Mouse (Mus musculus) embryonic facial prominence, embryonic 14.5 days (tissue): Measurements from ENCODE around the gene Tmc1. TPM values are rescaled to one million over a fixed set of nuclear protein-coding genes. Genes with fewer than 3 reads are reported as not detected.
A peak's percentile ranks its signal among the peaks of the same experiment; 100 is the strongest.

Source experiments
- ATAC-seq: fragments of 200-750 bp; cut with Nextera tagmentation; 2 replicates; pipeline ENCODE4 v1.8.0; 2017; ENCODE audit warnings: low read depth, moderate number of reproducible peaks, moderate TSS enrichment
- DNase-seq: peaks from one replicate; pipeline ENCODE4 v3.0.0-alpha.2; 2015; ENCODE audit warnings: low spot score
- H3K27ac ChIP-seq: fragments of 300-500 bp; sonication (generic); replicated peaks from 2 replicates; pipeline ENCODE4 v1.5.1; 2014; ENCODE audit warnings: low read depth, mild to moderate bottlenecking, low read length, moderate library complexity
- H3K27me3 ChIP-seq: fragments of 300-500 bp; sonication (generic); replicated peaks from 2 replicates; pipeline ENCODE4 v1.6.1; 2014; ENCODE audit warnings: low read length; ENCODE audit not compliant: control insufficient read depth, insufficient read depth
- H3K36me3 ChIP-seq: fragments of 300-500 bp; sonication (generic); 2 replicates; pipeline ENCODE4 v1.6.1; 2014; ENCODE audit warnings: low read length, mixed read lengths; ENCODE audit not compliant: control insufficient read depth, insufficient read depth
- H3K4me1 ChIP-seq: fragments of 300-500 bp; sonication (generic); 2 replicates; pipeline ENCODE4 v1.6.1; 2014; ENCODE audit warnings: antibody characterized with exemption, low read length; ENCODE audit not compliant: control insufficient read depth, insufficient read depth
- H3K4me2 ChIP-seq: fragments of 300-500 bp; sonication (generic); 2 replicates; pipeline ENCODE4 v1.6.1; 2014; ENCODE audit warnings: low read depth, mild to moderate bottlenecking, low read length, moderate library complexity, mixed read lengths
- H3K4me3 ChIP-seq: fragments of 300-500 bp; sonication (generic); 2 replicates; pipeline ENCODE4 v1.5.1; 2014; ENCODE audit warnings: low read depth, mild to moderate bottlenecking, low read length
- H3K9ac ChIP-seq: fragments of 300-500 bp; sonication (generic); 2 replicates; pipeline ENCODE4 v1.6.1; 2014; ENCODE audit warnings: low read depth, mild to moderate bottlenecking, low read length, moderate library complexity, mixed read lengths
- H3K9me3 ChIP-seq: fragments of 300-500 bp; sonication (generic); 2 replicates; pipeline ENCODE4 v1.6.1; 2016; ENCODE audit warnings: low read length; ENCODE audit not compliant: control insufficient read depth
- WGBS: fragments of 180-500 bp; shearing (Covaris S2); extraction: QIAGEN DNeasy Blood & Tissue Kit; methylation state at CpG from one replicate; pipeline ENCODE4 v1.1.7; 2014; 5-methylcytosine and 5-hydroxymethylcytosine counted together
- polyA plus RNA-seq: library from polyadenylated mRNA; unstranded; fragments of >200 nt; fragmentation: Nextera tagmentation; extraction: Ambion mirVana; gene quantifications from 2 replicates; pipeline ENCODE4 v1.2.1, GENCODE M21; 2014

Gene Tmc1
- polyA plus RNA-seq, result 0.11 and 0.16 TPM in 2 replicates

- DNase-seq (no peak), ATAC-seq (no peak)
- Histone ChIP-seq H3K27me3 (no peaks in the 10 kb centered on the region), H3K36me3 (no peaks in the 10 kb centered on the region), H3K27ac (no peak within 1 kb of the TSS; the same call in 1 of the 2 replicates), H3K4me1 (no peaks in the 10 kb centered on the region), H3K9me3 (peaks cover 17% of the 10 kb centered on the region; the same call in 1 of the 2 replicates), H3K4me3 (no peak within 1 kb of the TSS), H3K9ac (no peak within 1 kb of the TSS), H3K4me2 (no peak within 1 kb of the TSS)
- WGBS, result 69% methylated on average over 6 of the region's 6 CpGs
Measured at GRCm38 (mm10) chr19:20953874-20954273, at the start of gene Tmc1. TSS of gene Tmc1 (minus strand) at chr19:20954202.

GRCm38 (mm10) chr19:21001552-21001951 lies 47.5 kb upstream of the Tmc1 start:
- H3K4me3 ChIP-seq, result no peak overlapping the region
- no peaks in the 10 kb centered on the region for H3K36me3 ChIP-seq
- DNase-seq (no peak), ATAC-seq (no peak)
- no peak overlapping the region for H3K27ac ChIP-seq
- no peaks in the 10 kb centered on the region for H3K27me3 ChIP-seq
- H3K4me1 ChIP-seq, result no peaks in the 10 kb centered on the region
- no peaks in the 10 kb centered on the region for H3K9me3 ChIP-seq
- H3K4me2 ChIP-seq, result no peak overlapping the region
- H3K9ac ChIP-seq, result no peak overlapping the region

DNA sequence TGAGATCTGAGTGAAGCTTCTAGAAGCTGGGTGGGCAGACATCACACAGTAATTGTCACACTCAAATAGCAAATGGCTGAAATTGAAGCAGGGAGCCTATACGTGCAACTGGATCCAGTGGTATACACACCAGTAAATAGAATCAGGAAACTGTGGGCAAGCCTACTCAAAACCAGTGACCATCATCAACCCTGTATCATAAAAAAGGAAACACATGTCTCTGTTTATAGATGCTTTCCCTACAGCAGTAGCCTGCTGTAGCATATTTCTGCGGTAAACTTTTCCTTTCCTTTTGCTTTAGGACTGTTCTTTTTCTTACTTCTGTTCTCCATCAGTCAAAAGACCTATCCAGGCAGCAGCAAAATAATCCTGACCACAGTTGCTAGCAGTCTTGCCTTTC lies 25.2 kb upstream of the Tmc1 start:
- WGBS, result 63% methylated on average over 2 of the region's 2 CpGs
- Histone ChIP-seq H3K4me2 (no peak overlapping the region), H3K9me3 (no peaks in the 10 kb centered on the region), H3K4me1 (no peaks in the 10 kb centered on the region), H3K4me3 (no peak overlapping the region), H3K9ac (no peak overlapping the region), H3K27me3 (no peaks in the 10 kb centered on the region), H3K27ac (no peak overlapping the region), H3K36me3 (no peaks in the 10 kb centered on the region)
- DNase-seq (no peak), ATAC-seq (no peak)

GRCm38 (mm10) chr19:20978148-20978547 lies 24.1 kb upstream of the Tmc1 start:
- Histone ChIP-seq H3K27ac (no peak overlapping the region), H3K9ac (no peak overlapping the region), H3K4me3 (no peak overlapping the region), H3K4me1 (no peaks in the 10 kb centered on the region), H3K36me3 (no peaks in the 10 kb centered on the region), H3K27me3 (no peaks in the 10 kb centered on the region), H3K9me3 (no peaks in the 10 kb centered on the region), H3K4me2 (no peak overlapping the region)
- 5% methylated on average over 1 of the region's 1 CpGs for WGBS
- DNase-seq, result peak; percentile 65
- no peak for ATAC-seq

GRCm38 (mm10) chr19:20971926-20972325 lies 17.9 kb upstream of the Tmc1 start:
- DNase-seq, result no peak
- WGBS, result 87% methylated on average over 1 of the region's 1 CpGs
- H3K27me3 ChIP-seq, result no peaks in the 10 kb centered on the region
- no peak overlapping the region for H3K4me2 ChIP-seq
- H3K4me1 ChIP-seq, result no peaks in the 10 kb centered on the region
- H3K27ac ChIP-seq, result no peak overlapping the region
- no peak for ATAC-seq
- H3K9me3 ChIP-seq, result no peaks in the 10 kb centered on the region
- H3K4me3 ChIP-seq, result no peak overlapping the region
- H3K36me3 ChIP-seq, result no peaks in the 10 kb centered on the region
- H3K9ac ChIP-seq, result no peak overlapping the region

GRCm38 (mm10) chr19:20954815-20955214 lies 813 bp upstream of the Tmc1 start:
- DNase-seq (no peak), ATAC-seq (no peak)
- Histone ChIP-seq H3K27me3 (no peaks in the 10 kb centered on the region), H3K4me1 (no peaks in the 10 kb centered on the region), H3K36me3 (no peaks in the 10 kb centered on the region), H3K27ac (no peak overlapping the region; the same call in 1 of the 2 replicates), H3K9ac (no peak overlapping the region), H3K4me2 (no peak overlapping the region), H3K9me3 (peaks cover 17% of the 10 kb centered on the region; the same call in 1 of the 2 replicates), H3K4me3 (no peak overlapping the region)
- 74% methylated on average over 5 of the region's 5 CpGs for WGBS

- H3K27ac ChIP-seq, result no peak overlapping the region
- H3K36me3 ChIP-seq, result no peaks in the 10 kb centered on the region
- no peak for ATAC-seq
- H3K9ac ChIP-seq, result no peak overlapping the region
- H3K9me3 ChIP-seq, result no peaks in the 10 kb centered on the region
- DNase-seq, result no peak
- no peaks in the 10 kb centered on the region for H3K27me3 ChIP-seq
- H3K4me3 ChIP-seq, result no peak overlapping the region
- WGBS, result 36% methylated on average over 4 of the region's 4 CpGs
- H3K4me1 ChIP-seq, result no peaks in the 10 kb centered on the region
- H3K4me2 ChIP-seq, result no peak overlapping the region
Measured at GRCm38 (mm10) chr19:20944446-20944845, 9.6 kb downstream of the Tmc1 start.

DNA sequence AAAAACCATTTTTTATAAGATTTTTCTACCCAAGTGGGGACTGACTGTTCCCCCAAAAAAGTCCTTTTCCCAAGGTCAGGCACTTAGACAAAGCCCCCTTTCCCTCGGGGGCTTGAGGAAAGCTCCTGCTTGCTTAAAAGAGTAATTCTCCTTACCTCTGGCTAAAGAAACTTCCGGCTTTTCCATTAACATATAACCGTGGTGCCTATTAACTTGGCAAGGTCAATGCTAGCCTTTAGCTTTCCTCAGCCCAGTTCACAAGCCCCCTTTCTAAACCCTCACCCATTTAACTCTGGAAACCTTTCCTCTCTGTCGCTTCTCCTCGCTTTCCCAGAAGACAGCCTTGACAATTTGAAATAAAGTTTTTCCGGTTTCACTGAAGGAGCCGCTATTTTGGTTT lies 29.7 kb downstream of the Tmc1 start:
- 28% methylated on average over 7 of the region's 7 CpGs for WGBS
- Histone ChIP-seq H3K9me3 (no peaks in the 10 kb centered on the region), H3K4me2 (no peak overlapping the region), H3K27ac (peak overlapping the region; percentile 4; the same call in 1 of the 2 replicates), H3K36me3 (no peaks in the 10 kb centered on the region), H3K4me1 (no peaks in the 10 kb centered on the region), H3K4me3 (no peak overlapping the region), H3K9ac (no peak overlapping the region), H3K27me3 (no peaks in the 10 kb centered on the region)
- DNase-seq, result peak; percentile 7
- no peak for ATAC-seq

DNA sequence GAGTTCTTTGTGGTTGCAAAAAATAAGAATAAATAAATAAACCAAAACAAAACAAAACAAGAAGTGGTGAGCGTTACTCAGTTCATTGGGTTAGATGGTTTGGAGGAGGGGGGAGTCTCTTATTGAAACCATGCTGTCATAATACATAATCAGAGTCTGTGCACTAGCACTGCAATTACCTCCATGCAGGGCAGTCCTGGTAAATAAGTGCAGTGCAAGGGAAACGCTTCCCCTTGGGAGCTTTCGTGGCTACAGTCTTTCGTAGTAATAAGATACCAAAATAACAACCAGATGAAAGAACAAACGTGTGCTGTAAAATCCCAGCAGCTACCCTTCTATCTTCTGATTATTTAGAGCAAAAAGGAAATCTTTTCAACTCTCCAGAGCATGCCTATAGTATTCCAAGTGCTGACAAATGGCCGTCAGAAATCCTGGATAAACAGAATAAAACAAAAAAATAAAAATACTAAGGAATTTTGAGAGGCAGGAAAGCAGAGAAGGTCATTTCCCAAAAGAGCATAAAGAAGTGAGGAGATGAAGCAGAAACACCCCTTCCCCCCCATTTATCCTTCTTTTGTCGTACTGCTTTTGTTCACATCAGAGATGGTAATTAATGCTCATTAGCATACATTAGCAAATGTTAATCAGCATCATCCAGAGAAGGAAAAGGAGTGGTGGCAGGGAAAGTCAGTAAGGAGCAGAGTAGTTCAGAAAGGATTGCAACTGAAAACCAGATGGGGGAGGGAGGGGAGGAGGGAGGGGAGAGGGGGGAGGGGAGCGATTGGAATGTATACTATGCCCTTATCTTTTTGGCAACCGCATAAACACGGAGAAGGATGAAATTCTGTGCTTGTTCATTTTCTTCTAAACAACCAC lies 30.4 kb downstream of the Tmc1 start:
- H3K4me3 ChIP-seq, result no peak overlapping the region
- H3K27me3 ChIP-seq, result no peaks in the 10 kb centered on the region
- H3K27ac ChIP-seq, result 0 out of 2 replicates have a peak overlapping the region, but pooled peaks have one; percentile 4
- H3K4me2 ChIP-seq, result peak overlapping the region; percentile 13; the same call in 1 of the 2 replicates
- H3K9ac ChIP-seq, result no peak overlapping the region
- DNase-seq (peak; percentile 72), ATAC-seq (peak; percentile 81)
- WGBS, result 4% methylated on average over 10 of the region's 10 CpGs
- no peaks in the 10 kb centered on the region for H3K4me1 ChIP-seq
- no peaks in the 10 kb centered on the region for H3K36me3 ChIP-seq
- no peaks in the 10 kb centered on the region for H3K9me3 ChIP-seq
